Mouse (Mus musculus) testis, postnatal 14 days (tissue): ENCODE results near the gene Med25.
"Not testable (repeated sequence)": the region's sequence is repeated elsewhere in the genome, so short reads cannot be mapped to it uniquely, and the experiment has no call there.

Experiments used
- DNase-seq: peaks from one replicate; pipeline ENCODE4 v3.0.0; 2021; ENCODE audit warnings: low spot score

Gene Med25

DNA sequence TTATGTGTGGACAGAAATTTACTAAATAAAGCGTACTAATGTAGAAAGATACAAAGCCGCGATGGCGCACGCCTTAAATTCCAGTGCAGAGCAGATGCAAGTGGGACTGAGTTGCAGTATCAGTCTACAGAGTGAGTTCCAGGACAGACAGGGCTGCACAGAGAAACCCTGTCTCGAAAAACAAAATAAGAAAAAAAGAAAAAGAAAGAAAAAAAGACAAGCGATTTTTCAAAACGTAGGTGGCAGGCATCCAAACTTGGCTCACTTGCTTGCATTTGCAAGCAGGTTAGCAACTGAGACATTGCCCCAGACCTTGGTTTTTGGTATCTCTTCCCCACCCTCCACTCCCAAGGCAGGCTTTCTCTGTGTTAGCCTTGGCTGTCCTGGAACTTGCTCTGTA, 685 bp upstream of the Med25 start:
- peak; percentile 48 for DNase-seq

DNA sequence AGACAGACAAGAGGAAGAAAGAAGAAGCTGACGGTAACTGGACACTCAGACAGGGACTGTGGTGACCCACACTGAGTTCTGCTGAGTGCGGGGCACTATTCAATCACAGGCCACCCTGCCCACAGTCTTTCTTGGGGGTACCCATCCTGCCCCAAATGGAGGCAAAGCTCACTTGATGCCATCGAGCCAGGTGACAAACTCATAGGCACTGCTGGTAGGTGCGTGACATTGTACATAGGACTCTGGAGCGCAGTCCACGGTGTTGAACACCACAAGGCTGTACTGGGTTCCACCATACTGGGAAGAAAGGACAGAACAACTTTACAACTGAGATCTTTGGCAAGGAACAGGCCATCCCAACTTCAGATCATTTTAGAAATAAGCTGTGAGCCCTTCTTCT, 901 bp downstream of the Med25 start:
- no peak for DNase-seq

DNA sequence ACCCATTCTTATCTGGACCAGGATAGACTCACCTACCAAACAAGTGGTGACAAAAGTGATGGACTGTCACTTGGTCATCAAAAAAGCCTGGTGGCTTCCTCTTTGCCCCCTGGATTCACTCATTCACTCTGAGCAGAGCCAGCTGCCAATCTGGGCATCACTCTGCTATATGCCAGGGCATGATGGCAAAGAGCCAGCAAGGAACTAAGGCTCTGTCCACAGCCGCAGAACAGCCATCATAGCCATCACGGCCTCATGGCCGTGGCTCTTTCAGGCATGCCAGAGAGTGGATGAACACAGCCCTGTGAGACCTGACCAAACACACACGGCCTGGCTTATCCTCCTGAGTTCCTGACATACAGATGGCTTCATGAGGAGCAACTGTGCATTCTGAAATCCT, 1.8 kb downstream of the Med25 start:
- no peak for DNase-seq

DNA sequence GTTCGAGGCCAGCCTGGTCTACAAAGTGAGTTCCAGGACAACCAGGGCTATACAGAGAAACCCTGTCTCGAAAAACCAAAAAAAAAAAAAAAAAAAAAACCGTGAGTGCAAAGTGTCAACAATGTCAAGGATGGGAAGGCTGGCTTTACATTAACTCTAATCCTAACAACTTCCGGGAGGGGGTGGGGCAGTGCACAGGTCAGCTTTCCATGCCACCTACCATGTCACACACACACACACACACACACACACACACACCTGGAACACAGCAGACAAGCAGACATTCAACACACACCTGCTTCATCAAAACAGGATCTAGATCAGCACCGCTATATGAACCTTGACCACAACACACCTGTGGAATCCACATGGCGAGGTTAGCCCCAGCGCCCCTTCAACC, 2.3 kb downstream of the Med25 start:
- no peak for DNase-seq

DNA sequence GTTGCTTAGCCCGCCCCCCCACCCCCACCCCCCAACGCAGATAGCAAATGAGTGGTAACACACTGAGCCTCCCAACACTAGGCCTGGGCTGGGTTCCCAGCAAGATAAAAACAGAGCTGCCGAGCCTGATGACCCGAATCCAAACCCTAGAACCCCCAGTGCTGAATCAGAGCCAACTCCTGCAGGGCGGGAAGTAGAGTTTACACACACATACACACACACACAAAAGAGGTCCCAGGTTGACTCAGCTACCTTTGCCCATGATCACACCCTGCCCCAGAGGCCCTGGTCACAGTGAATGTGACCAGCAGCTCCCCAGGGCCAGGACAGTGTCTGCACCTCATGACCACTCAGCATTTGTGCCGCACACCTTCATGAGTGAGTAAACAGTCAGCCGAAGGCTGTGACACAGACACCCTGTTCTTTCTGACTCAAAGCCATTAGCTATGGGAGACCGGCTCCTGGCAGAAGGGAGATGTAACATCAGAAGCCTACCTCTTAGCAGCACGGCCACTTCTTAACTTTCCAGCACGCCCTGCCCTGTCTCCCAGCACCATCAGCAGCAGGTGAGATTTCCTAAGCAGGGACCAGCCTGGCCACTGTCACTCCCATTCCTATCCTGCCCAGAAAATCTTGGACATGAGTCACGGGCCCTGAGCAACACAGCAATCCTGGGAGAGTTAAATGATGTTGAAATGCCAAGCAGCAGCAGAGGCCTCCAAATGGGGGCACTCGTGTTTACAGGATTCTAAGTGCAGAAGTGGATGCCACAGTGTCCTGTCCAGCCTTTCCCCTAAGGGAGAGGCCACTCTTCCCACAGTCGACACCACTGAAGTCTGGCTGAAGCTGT, 4.0 kb downstream of the Med25 start:
- DNase-seq: no peak

DNA sequence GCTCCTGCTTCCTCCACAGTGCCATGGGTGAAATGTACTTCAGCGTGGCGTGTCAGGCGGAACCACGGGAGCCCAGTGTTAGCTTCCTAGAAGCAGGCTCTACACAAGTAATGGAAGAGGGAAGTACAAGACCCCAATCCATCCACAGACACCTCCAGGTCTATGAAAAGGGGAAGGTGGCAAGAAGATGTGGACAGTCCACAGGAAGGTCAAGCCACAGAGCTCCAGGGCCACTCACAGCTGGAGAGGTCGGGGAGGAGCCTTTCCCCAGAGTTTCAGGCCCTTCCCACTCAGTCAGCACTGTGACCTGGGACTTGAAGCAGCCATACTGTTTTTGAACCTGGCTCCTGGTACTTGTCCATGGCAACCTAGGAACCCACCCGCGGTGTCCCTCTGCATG, 5.5 kb downstream of the Med25 start:
- no peak for DNase-seq

DNA sequence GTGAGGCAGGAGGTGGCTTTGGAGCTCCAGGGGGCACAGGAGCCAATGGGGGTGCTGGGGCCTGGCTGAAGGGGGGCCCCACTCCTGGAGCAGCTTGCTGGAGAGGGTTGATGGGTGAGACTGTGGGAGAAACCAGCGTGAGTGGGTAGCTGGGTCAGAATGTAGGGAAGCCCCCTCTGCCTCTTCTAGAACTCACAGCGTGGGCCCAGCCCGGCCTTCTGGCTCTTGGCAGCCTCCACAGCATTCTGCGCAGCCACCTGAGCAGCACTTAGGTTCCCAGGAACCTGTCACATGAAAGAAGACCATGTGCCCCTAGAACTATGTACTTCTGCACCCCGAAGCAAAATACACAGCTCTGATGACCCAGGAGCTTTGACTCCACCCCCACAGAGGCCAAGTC, 7.9 kb downstream of the Med25 start:
- no peak for DNase-seq

DNA sequence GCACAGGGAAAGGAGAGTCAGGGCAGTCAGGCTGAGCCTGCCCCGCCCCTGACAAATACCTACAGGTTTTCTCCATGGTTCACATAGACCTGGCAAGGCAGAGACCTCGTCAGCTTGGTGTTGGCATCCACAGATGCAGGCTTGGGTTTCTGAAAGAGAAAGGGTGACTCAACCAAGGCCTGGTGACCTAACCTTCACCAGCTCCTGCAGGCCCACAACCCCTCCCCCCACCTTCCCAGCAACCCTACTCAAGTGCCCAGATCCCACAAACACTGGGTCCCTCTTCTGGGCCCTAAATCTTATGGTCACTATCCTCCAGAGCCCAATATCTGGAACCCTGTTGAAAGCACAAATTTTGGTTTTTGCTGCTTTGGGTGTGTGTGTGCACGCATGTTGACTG, 9.5 kb downstream of the Med25 start:
- DNase-seq: no peak

DNA sequence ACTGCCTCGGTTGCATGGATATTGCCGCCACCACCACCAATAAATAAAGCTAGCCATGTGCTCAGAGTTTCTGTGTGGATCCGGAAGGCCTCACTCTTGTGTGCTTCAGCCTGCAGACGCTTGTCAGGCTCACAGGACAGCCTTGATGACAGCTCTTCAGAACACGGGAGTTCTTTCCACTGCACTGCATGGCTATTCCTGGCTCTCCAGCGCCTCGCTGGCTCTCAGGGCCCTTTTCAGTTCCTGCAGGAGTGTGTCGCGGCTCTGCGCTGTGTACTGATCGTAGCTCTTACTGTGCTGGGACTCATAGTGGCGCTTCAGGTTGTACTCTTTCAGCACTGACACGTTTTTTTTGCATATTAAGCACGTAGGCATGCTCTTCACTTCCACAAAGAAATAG, 14.7 kb downstream of the Med25 start:
- no peak for DNase-seq

DNA sequence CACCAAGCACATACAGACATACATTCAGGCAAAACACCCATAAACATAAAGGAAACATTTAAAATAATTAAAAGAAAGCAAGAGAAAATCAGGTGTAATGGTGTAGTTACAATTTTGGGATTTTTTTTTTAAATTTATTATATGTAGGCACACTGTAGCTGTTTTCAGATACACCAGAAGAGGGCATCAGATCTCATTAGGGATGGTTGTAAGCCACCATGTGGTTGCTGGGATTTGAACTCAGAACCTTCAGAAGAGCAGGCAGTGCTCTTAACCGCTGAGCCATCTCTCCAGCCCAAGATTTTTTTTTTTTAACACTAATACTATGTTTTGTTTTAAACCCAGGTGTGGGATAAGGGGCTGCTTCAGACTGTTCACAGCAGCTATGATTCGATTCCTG, 20.7 kb downstream of the Med25 start:
- DNase-seq: not testable (repeated sequence)

DNA sequence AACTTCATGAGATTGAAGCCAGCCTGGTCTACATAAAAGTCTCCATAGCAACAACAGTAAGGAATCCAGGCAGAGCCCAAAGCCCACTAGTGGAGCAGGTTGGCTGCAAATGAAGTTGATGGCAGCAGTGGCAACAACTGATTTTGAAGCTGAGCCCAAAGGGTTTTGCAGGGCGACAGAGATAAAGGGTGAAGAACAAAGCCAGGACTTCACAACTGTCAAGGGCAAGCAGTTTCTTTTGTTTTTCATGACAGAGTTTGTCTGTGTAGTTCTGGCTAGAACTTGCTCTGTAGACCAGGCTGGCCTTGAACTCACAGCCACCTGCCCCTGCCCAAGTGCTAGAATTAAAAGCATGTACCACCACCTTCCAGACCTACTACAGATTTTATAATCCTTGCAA, 21.3 kb downstream of the Med25 start:
- DNase-seq: no peak

DNA sequence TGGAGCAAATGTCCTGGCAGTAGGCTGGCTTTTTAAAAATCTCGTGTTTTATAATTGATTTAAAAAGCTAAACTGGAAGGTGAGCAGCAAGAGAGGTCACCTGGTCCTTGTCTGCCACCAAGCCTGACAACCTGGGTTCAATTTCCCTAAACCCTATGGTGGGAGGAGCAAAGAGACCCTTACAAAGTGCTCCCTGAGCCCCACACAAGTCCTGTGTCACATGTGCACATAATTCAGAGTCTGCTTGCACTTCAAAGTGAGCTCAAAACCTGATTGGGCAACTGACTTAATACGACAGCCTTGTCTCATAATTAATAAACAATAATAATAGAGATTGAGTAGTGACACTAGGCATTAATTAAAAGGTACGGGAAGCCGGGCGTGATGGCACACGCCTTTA, 21.9 kb downstream of the Med25 start:
- no peak for DNase-seq

DNA sequence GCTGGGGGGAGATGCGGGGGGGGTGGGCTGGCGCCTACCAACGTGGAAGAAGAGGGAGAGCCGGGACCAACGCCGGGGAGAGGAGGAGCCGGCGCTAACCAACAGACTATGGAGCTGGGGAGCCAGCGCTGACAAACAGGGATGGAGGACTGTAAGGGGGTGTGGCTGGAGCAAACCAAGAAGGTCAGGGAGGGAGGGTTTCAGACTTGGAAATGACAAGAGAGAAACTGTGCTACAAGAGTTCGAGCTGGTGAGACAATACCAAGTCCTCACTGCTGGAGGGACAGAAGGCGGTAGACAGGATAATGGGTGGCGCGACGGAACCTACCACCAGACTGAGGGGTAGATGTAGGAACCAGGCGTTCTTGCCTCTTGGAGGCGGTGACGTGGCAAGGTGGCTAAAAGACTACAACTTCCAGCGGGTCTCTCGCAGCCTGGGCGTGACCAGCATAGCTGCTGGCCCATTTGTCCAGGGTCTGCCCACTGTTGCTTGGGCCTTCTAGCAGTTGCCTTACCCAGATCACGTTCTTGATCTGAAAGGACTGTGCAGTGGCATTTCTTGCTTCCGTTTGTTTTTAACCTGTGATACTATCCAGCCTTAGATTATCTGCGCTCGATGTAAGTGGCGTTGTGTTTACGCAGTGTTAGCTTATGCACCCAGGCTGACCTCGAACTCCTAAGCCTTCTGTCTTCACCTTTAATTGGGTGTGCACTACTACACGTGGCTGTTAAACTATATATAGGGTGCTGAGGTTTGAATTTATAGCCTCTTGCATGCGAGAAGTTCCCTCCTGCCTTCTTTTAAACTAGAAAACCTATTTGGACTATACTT, 22.6 kb downstream of the Med25 start, which contains the start of gene Ptov1:
Ptov1 (minus strand) TSS at position 92 of the 832 bp plus-strand sequence.
- DNase-seq: peak; percentile 90

DNA sequence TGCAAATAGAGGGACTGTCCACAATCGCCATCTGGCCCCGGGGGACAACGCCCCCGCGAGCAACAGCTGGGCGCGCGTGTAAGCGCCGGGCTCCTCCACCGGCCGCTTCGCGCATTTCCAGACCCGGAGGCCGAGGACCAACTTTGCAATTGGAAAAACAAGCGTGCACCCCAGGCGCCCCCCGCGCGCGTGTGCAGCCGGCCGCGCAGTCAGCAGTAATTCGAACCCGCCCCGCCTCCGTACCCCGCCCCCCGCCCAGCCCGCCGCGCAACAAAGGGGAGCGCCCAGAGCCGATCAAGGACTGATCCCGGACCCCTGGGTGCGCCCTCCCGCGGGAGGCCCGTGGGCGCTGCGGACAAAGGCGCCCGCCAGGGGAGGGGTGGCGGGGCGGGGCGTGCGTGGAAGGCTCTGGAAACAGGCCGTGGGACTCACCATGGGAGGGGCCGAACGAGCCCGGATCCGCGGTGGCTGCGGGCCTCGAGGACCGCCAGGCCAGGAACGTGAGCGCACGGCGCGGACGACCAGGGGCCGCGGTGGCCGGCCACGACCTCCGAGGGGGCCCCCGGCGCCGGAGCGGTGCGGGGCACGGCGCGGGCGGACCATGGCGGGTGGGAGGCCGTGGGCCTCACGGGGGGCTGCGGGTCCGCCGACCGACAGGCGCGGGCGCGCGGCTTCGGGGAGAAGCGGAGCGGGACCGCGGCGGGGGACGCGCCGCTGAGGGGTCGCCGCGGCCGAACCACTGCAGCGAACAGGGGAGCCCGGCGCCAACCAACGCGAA, 23.4 kb downstream of the Med25 start:
- peak; percentile 70 for DNase-seq

DNA sequence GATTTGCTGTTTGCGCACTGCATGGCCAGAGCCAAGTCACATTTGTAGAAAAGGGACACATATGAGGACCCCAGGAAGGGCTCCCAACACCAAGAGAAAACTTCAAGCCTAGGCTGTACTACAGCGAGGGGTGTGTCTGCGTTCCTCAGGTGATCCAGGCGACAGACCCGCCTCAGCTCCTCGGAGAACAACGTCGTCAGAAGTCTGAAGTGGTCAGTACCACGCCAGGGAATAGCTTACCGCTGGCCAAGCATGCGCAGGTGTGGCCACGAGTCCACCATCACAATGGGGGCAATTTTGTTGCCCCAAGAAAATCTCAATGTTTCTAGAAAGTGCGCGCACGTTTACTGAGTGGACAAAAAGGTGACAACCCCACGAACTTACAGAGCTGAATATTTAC, 24.0 kb downstream of the Med25 start:
- no peak for DNase-seq

DNA sequence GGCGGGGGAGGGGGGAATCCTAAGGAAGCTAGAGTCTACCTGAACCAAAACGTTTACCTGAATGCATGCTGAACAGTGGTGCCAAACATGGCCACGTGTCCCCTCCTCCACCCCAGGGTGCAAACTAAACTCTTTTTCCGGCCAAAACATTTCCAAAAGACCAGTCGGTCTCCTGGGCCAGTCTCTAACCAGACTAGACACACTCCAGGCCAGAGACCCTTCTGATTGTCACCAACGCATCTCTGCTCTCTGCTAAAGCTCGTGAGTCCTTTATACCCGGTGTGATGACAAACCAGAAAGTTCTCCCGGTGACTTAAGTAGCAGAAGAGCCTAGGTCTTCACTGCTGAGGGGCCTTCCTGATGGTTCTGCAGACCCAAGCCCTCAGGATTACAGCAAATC, 24.7 kb downstream of the Med25 start:
- DNase-seq: no peak

DNA sequence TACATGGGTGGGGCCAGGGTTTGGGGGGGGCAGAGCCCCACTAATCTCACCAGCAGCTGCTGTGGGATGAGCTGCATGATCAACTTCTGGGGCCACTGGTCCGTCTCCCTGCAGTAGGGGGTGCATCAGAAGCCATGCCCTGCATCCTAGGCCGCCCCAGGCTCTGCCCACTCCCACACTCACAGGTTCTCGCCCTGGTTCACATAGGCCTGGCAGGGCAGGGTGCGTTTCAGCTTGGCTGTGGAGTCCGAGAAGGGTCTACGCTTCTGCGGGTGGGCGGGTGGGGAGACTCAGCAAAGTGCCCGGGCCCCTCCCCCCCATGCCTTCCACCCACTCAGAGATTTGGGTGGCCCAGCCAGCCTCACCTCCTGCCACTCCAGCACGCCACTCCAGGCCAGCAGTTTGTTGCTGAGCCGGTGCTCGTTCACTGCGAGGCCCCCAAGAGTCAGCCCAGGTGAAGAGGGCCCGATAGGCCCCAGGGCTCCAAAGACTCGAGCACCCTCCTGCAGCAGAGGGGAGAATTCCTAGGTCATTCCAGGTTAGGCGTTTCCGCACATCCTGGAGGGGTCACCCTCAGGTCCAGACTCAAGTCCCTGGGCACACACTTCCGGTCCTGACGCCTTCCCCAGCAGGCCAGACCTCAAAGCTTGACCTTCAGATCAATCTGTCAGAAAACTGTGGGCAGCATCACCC, 25.4 kb downstream of the Med25 start:
- DNase-seq: no peak

DNA sequence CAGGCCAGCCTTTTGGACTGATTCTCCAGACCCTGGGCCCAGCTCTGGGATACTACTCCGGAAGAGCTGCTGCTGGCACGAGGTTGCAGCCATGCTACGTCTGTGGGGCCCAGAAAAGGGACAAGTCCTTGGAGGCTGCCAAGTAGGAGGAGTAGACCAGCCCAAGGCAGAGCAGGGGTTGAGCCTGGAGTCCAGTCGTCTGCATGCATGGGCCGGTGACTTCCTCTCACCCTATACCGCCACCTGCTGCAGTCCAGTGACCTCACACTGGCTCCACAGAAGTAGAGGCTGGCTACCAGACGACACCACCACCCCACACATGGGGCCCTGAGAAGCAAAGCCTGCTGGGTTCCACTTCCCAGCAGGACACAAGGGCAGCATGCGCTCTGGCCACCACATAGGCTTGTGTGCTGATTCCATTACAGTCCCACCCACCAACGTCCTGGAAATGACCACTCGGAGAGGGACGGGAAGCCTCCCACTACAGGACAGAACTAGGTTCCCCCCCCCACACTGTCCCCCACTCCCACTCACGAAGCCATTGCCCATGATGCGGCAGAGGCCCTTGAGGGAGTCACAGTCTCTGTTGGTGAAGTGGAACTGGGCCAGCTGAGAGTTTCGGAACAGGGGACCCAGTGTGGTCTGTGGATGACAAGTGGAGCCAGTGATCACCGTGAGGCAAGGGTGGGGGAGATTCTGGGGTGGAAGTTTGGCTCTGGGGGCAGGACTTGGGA, 26.1 kb downstream of the Med25 start:
- peak; percentile 81 for DNase-seq

DNA sequence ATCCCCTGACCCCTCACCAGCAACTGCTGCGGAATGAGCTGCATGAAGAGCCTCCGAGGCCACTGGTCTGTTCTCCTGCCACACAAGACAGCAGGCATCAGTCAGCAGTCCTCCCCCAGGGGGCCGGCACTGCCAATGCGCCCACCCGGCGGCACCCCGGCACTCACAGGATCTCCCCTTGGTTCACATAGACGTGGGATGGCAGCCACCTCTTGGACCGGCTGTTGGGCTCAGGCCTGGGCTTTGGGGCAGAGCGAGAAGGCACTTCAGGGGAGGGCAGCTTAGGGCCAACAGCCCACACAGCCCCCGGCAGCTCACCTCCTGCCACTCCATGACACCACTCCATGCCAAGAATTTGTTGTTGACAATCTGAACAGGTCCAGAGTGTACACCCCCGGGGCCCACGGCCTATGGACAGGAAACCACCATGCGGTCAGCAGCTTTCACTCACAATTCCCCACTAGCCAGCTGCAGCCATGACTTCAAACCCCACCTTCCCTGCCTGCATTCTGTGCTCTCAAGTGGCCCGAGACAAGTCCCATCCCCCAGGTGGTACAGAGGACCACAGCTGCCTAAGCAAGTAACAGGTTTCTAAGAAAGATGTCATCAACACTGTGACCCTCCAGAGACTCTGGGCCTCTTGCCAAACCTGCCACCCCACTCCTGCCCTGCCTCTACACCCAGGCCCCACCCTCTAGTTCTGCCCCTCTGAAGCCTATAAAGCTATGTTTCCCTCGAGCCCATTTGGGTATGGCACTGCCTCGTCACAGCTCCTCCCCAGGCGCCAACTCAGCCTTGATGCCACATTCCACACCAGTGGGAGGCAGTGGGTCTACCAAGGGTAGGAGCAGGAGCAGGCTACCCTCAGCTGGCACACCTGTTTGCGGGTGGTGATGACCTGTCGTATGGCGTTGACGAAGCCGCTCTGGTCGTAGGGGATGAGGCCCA, 27.6 kb downstream of the Med25 start:
- DNase-seq: no peak

DNA sequence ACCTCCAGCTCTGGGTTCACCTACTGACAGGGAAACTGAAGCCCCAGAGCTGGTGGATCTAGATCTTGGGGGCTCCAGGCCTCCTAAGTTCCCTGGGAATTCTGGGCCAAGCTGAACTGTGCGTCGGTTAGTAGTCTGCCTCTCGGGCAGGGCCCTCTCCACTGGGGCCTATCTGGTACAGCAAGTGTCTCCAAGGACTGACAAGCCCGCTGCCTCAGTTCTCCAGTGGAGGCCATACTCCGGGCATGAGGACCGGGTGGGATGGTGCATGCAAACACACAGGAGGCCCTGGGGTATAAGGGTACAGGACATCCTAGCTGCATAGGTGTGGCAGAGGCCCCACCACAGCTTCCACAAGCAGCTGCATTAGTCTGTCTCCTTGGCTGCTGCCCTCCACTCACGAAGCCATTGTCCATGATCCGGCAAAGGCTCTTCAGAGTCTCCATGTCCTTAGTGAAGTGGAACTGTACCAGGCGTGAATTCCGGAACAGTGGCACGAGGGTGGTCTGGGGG, 28.5 kb downstream of the Med25 start:
- DNase-seq: no peak
